Mouse (Mus musculus): ENCODE data around the gene Slc40a1. TPM values are rescaled to one million over a fixed set of nuclear protein-coding genes. Genes with fewer than 3 reads are reported as not detected.

Gene Slc40a1
- polyA plus RNA-seq, 1 experiment from 2014 or later = 22.1 TPM

DNA sequence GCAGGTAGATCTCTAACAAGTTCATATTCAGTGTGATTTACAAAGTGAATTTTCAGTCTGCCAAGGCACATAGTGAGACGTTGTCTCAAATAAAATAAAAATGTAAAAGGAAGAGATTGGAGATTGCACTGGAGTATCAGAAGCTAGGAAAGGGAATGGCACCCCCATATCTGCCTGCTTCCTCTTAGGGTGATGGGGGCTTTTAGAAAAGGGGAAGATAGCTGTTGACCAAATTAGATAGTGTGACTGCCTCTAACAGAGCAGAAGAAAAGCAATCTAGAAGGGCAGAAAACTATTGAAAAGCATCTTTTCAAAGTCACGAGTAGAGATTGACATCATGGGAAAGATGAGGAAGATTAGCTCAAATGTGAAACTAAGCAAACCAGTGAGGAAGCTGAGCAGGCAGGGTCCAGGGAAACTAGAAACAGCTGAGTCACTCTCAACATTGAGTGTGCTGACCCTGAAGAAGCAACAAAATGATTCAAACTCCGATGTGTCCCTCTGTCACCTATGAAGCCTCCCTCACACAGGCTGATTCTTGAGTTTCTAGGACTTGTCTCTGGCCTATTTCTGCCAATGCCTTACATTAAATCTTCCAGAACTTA lies 45.0 kb downstream of the Slc40a1 start:
- H3K36me3 ChIP-seq (ENCODE audit: poor library complexity, severe bottlenecking) = no peaks in the 10 kb centered on the region
- WGBS = 84% methylated on average over 3 of the region's 3 CpGs
- H3K27me3 ChIP-seq = no peaks in the 10 kb centered on the region
- H3K4me3 ChIP-seq = no peak overlapping the region
- H3K9ac ChIP-seq = no peak overlapping the region
- no peak overlapping the region for H3K4me2 ChIP-seq
- H3K9me3 ChIP-seq (replicated peaks) = no peaks in the 10 kb centered on the region
- H3K4me1 ChIP-seq = no peaks in the 10 kb centered on the region
- ATAC-seq = no peak
- H3K27ac ChIP-seq = no peak overlapping the region

GRCm38 (mm10) chr1:45877463-45877862 lies 48.9 kb downstream of the Slc40a1 start:
- no peaks in the 10 kb centered on the region for H3K36me3 ChIP-seq (ENCODE audit: poor library complexity, severe bottlenecking)
- no peak overlapping the region for H3K27ac ChIP-seq
- WGBS = 85% methylated on average over 3 of the region's 3 CpGs
- no peak for ATAC-seq
- H3K4me1 ChIP-seq = no peaks in the 10 kb centered on the region
- H3K4me2 ChIP-seq = no peak overlapping the region
- no peak overlapping the region for H3K4me3 ChIP-seq
- no peaks in the 10 kb centered on the region for H3K27me3 ChIP-seq
- no peak overlapping the region for H3K9ac ChIP-seq
- H3K9me3 ChIP-seq (replicated peaks) = no peaks in the 10 kb centered on the region

GRCm38 (mm10) chr1:45876450-45877198 lies 49.7 kb downstream of the Slc40a1 start:
- no peak overlapping the region for H3K4me2 ChIP-seq
- H3K27ac ChIP-seq = no peak overlapping the region
- no peaks in the 10 kb centered on the region for H3K9me3 ChIP-seq (replicated peaks)
- H3K27me3 ChIP-seq = no peaks in the 10 kb centered on the region
- no peaks in the 10 kb centered on the region for H3K36me3 ChIP-seq (ENCODE audit: poor library complexity, severe bottlenecking)
- H3K4me1 ChIP-seq = no peaks in the 10 kb centered on the region
- ATAC-seq = no peak
- WGBS = 91% methylated on average over 6 of the region's 6 CpGs
- H3K9ac ChIP-seq = no peak overlapping the region
- no peak overlapping the region for H3K4me3 ChIP-seq

DNA sequence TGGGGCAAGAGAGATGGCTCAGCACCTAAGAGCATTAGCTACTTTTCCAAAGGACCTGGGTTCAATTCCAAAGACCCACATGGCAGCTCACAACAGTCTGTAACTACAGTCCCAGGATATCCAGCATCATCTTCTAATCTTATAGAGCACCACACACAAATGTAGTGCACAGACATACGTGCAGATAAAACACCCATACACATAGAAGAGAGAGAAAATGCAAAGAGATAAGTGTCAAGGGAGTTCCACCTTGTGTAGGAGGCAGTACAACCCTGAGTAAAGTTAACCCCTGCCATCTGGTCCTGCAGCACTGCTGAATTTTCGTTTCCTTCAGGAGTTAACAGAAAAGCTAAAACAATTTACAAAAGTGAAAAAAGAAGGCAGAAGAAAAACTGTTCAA lies 50.7 kb downstream of the Slc40a1 start:
- no peak for ATAC-seq
- Histone ChIP-seq H3K27ac (no peak overlapping the region), H3K4me1 (no peaks in the 10 kb centered on the region), H3K9me3 (replicated peaks) (no peaks in the 10 kb centered on the region), H3K27me3 (no peaks in the 10 kb centered on the region), H3K9ac (no peak overlapping the region), H3K4me3 (no peak overlapping the region), H3K4me2 (no peak overlapping the region), H3K36me3 (ENCODE audit: poor library complexity, severe bottlenecking) (no peaks in the 10 kb centered on the region)
- WGBS = 73% methylated on average over 2 of the region's 2 CpGs

DNA sequence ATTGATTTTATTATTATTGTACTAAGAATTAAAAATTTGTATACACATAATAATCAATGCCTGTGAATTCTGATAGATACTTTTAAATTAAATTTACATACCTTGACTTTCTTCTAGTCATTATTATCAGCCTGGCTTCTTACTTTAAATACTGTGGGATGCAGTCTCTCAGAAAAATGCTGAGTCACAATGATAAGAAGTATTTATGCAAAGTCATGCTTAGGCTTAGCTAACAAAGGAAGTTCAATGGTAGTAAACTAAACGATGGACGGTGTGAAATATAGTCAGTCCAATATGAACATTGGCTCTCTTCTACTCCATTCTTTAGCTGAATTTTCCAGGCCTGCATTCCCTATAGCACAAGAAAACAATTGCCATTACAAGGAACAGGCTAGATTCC lies 53.1 kb downstream of the Slc40a1 start:
- WGBS = 92% methylated on average over 2 of the region's 2 CpGs

DNA sequence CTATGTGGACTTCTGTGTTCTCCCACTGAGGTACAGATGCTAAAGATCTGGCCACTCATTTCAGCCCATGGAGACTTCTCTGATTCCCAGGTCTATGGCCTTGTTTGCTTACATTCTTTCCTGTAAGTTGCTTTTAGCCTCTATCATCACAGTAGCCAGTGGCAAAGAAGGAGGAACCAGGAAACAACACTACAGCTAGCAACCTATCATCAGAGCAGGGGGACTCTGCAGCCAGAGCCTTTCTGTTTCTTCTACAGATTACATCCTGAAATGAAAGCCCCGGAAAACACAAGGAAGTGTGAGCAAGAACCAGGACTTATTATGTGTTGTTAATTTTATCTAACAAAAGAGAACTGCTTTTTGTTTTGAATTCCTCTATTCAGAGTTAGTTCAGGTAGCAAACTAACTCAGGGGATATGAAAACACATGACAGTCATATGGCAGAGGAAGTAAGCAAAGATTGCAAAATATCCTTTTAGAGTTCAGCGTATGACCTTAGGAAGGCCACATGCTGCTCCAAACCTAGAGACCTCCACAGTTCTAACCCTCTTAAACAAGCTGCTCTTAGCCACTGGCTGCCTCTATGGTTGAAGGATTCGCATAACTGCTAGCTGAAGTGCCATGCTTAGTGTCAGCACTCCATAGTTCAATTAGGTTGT lies 57.7 kb downstream of the Slc40a1 start:
- Histone ChIP-seq H3K4me3 (no peak overlapping the region), H3K27ac (no peak overlapping the region), H3K4me2 (no peak overlapping the region), H3K9ac (no peak overlapping the region), H3K36me3 (ENCODE audit: poor library complexity, severe bottlenecking) (no peaks in the 10 kb centered on the region), H3K9me3 (replicated peaks) (no peaks in the 10 kb centered on the region), H3K27me3 (no peaks in the 10 kb centered on the region), H3K4me1 (no peaks in the 10 kb centered on the region)
- WGBS = 86% methylated on average over 3 of the region's 3 CpGs
- ATAC-seq = no peak

More for the DNA sequence above, 53.1 kb downstream of the Slc40a1 start:
- H3K27ac ChIP-seq = no peak overlapping the region
- H3K4me2 ChIP-seq = no peak overlapping the region
- no peaks in the 10 kb centered on the region for H3K4me1 ChIP-seq
- ATAC-seq = no peak
- no peak overlapping the region for H3K9ac ChIP-seq
- H3K36me3 ChIP-seq (ENCODE audit: poor library complexity, severe bottlenecking) = no peaks in the 10 kb centered on the region
- no peaks in the 10 kb centered on the region for H3K9me3 ChIP-seq (replicated peaks)
- H3K4me3 ChIP-seq = no peak overlapping the region
- no peaks in the 10 kb centered on the region for H3K27me3 ChIP-seq

DNA sequence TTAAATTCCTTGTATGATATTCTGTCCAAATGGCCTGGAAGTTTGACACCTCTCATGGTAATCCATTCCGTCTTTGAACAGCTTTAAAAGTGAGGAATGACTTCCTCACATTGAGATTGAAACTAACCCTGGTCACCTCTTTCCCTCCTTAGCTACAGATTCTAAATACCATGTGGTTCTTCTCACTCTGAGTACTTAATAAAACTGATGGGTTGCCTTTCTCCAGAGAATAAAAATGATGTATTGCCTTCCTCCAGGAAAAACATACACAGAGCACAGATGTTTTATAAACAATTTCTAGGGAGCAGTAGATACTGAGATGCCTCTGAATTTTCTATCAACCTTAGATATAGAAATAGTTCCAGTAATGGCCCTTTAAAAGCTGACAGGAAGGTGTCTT lies 58.3 kb downstream of the Slc40a1 start:
- ATAC-seq = no peak
- Histone ChIP-seq H3K4me1 (no peaks in the 10 kb centered on the region), H3K9me3 (replicated peaks) (no peaks in the 10 kb centered on the region), H3K27me3 (no peaks in the 10 kb centered on the region), H3K9ac (no peak overlapping the region), H3K4me3 (no peak overlapping the region), H3K4me2 (no peak overlapping the region), H3K36me3 (ENCODE audit: poor library complexity, severe bottlenecking) (no peaks in the 10 kb centered on the region), H3K27ac (no peak overlapping the region)
- WGBS = 83% methylated on average over 1 of the region's 1 CpGs

DNA sequence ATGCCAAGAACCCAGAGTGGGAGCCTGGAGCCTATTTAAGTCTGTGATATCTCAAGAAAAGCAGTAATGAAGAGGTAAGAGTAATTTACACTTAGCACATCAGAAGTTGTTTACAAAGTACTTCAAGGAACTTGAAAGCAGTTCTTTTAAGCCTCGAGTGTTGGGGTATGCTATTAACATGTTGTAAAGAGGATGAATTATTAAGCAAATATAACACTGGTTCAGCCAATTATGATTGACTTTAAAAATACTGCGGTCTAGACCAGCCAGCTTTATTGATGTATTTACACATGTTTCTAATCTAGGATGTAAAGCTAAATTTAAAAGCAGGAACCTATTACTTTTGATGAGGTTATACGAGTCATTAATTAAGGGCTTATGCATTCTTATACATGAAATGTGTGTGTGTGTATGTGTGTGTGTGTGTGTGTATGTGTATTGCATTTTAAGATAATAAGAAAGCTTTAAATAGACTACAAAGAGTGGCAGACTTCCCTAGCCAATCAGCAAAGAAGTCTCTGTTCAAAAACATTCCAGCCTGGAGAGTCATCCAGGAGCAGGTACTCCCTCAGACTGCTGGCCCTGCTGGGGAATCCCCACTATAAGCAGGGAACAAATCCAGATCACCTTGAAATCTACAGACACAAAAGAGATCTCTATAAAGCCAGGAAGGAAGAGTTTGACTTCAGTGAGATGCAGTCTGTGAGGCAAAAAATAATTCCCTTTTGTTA lies 59.9 kb downstream of the Slc40a1 start:
- Histone ChIP-seq H3K27me3 (no peaks in the 10 kb centered on the region), H3K27ac (no peak overlapping the region)
- WGBS = 69% methylated on average over 3 of the region's 3 CpGs

GRCm38 (mm10) chr1:45865727-45866126 lies 60.6 kb downstream of the Slc40a1 start:
- Histone ChIP-seq H3K27me3 (no peaks in the 10 kb centered on the region), H3K4me1 (no peaks in the 10 kb centered on the region), H3K27ac (no peak overlapping the region), H3K4me3 (no peak overlapping the region), H3K9ac (no peak overlapping the region), H3K9me3 (replicated peaks) (no peaks in the 10 kb centered on the region), H3K36me3 (ENCODE audit: poor library complexity, severe bottlenecking) (no peaks in the 10 kb centered on the region), H3K4me2 (no peak overlapping the region)
- no peak for ATAC-seq
- 81% methylated on average over 5 of the region's 5 CpGs for WGBS

More for the DNA sequence above, 59.9 kb downstream of the Slc40a1 start:
- Histone ChIP-seq H3K36me3 (ENCODE audit: poor library complexity, severe bottlenecking) (no peaks in the 10 kb centered on the region), H3K9ac (no peak overlapping the region), H3K4me3 (no peak overlapping the region), H3K4me2 (no peak overlapping the region), H3K9me3 (replicated peaks) (no peaks in the 10 kb centered on the region), H3K4me1 (no peaks in the 10 kb centered on the region)
- no peak for ATAC-seq

DNA sequence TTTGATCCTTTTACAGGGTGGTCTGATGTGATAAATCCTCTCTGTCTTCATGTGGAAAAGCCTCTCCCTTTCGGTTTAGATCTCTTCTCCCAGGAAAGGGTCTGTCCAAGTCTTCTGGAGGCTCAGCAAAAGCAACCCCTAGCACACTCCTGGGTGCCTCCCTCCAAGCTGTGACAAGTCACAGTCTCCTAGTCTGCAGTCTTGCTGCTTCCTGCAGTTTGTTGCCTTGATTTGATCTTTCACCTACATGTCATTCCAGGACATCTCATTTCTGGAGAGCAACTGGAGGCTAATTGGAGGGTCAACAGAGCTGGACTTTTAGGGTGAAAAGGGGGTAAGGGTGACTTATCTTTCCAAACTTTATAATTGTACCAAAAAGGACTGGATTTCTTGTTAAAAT lies 61.0 kb downstream of the Slc40a1 start:
- no peak for ATAC-seq
- Histone ChIP-seq H3K36me3 (ENCODE audit: poor library complexity, severe bottlenecking) (no peaks in the 10 kb centered on the region), H3K9me3 (replicated peaks) (no peaks in the 10 kb centered on the region), H3K4me2 (no peak overlapping the region), H3K9ac (no peak overlapping the region), H3K4me3 (no peak overlapping the region), H3K27ac (no peak overlapping the region), H3K4me1 (no peaks in the 10 kb centered on the region), H3K27me3 (no peaks in the 10 kb centered on the region)
- 78% methylated on average over 1 of the region's 1 CpGs for WGBS

DNA sequence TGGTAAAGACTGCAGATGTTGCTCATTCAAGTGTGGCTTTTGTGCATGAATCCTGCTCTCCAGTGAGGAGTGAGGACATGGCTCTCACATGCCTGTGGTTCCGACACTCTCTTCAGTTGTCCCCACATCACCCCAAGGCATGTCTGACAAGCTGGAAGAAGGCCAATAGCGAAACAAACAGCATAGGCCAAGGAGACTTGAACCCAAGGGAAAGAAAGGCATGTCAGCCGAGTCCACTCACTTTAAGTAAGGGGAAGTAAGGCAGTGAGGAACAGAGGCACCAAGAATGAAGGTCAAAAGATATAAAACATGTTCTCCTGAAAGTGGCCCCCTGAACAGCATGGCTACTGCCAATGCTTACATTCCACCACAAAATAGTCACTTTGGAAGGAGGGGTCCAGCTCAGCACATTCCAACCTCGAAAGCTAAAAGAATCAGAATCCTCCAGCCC lies 61.7 kb downstream of the Slc40a1 start:
- WGBS = 64% methylated on average over 4 of the region's 4 CpGs
- Histone ChIP-seq H3K9me3 (replicated peaks) (no peaks in the 10 kb centered on the region), H3K4me3 (no peak overlapping the region), H3K4me2 (no peak overlapping the region), H3K9ac (no peak overlapping the region), H3K36me3 (ENCODE audit: poor library complexity, severe bottlenecking) (no peaks in the 10 kb centered on the region), H3K27me3 (no peaks in the 10 kb centered on the region), H3K27ac (no peak overlapping the region), H3K4me1 (no peaks in the 10 kb centered on the region)
- no peak for ATAC-seq

- H3K4me3 ChIP-seq = no peak overlapping the region
- no peaks in the 10 kb centered on the region for H3K4me1 ChIP-seq
- H3K9me3 ChIP-seq (replicated peaks) = no peaks in the 10 kb centered on the region
- ATAC-seq = no peak
- H3K27me3 ChIP-seq = no peaks in the 10 kb centered on the region
- 92% methylated on average over 3 of the region's 3 CpGs for whole genome bisulfite sequencing
- no peak overlapping the region for H3K4me2 ChIP-seq
- no peak overlapping the region for H3K9ac ChIP-seq
- H3K27ac ChIP-seq = no peak overlapping the region
- no peaks in the 10 kb centered on the region for H3K36me3 ChIP-seq (ENCODE audit: poor library complexity, severe bottlenecking)
Measured at GRCm38 (mm10) chr1:45863641-45864040, 62.7 kb downstream of the Slc40a1 start.
